In the genomic region with DNA sequence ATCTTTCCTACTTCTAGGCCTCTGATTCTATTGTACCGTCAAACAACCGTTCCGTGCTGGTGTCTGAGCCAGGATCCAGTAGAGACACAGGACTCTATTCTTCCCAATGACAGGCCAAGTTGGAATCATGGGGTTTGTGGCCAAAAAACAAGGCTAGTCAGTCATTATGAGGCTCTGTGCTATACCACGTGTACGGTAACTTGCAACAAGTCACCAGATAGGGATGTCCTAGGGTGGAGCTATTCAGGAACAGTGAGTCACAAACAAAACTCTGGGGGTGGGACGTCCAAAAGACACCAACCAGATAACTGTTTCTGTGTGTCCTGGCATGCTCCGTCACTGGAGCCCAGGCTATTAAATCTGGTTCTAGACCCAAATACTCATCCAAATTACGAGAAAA, we compare ENCODE assay signal across 30 mouse cellular contexts. TPM values are rescaled to one million over a fixed set of nuclear protein-coding genes. Genes with fewer than 3 reads are reported as not detected.
"Had no signal": no experiment of that assay in that cellular context is flagged by ENCODE, and none has a peak within 500 bp of the region (broad histone marks: within the 10 kb centered on the region; RNA-seq: fewer than 3 reads in every experiment).

No protein-coding gene starts in this region.

- H3K27ac ChIP-seq: kidney, postnatal 0 days; limb, embryonic 13.5 days; liver, embryonic 12.5 days; liver, embryonic 15.5 days; midbrain, embryonic 12.5 days had no signal

- ATAC-seq: liver, embryonic 12.5 days; midbrain, embryonic 16.5 days had no signal

- H3K4me3 ChIP-seq: limb, embryonic 10.5 days; limb, embryonic 13.5 days; liver, embryonic 12.5 days; liver, embryonic 15.5 days; midbrain, embryonic 12.5 days had no signal

- H3K9ac ChIP-seq: limb, embryonic 13.5 days; liver, embryonic 12.5 days; liver, embryonic 15.5 days; midbrain, embryonic 12.5 days had no signal

- H3K36me3 ChIP-seq: limb, embryonic 10.5 days; limb, embryonic 13.5 days; liver, embryonic 12.5 days; liver, embryonic 15.5 days; midbrain, embryonic 12.5 days had no signal

- DNase-seq: kidney, adult 2 months; kidney, postnatal 25 days; liver; lung, adult 18-20 months; lung, postnatal 14 days; lung, postnatal 4 days; thymus, adult 18-20 months; thymus, postnatal 36 days had no signal

- H3K9me3 ChIP-seq: limb, embryonic 10.5 days; limb, embryonic 13.5 days; liver, embryonic 12.5 days; liver, embryonic 15.5 days; midbrain, embryonic 12.5 days had no signal

- H3K4me2 ChIP-seq: limb, embryonic 13.5 days; liver, embryonic 12.5 days; liver, embryonic 15.5 days; midbrain, embryonic 12.5 days had no signal

- H3K4me1 ChIP-seq: liver, embryonic 15.5 days had no signal

RNA-seq across cellular contexts. Expression of a gene that starts 34.9 kb away (rescaled TPM):
- total RNA-seq: layer of hippocampus, adult 18-20 months; layer of hippocampus, postnatal 14 days; left cerebral cortex, adult 8-10 months; left cerebral cortex, postnatal 14 days; megakaryocyte progenitor cell, adult 5-6 weeks; megakaryocyte-erythroid progenitor cell, adult 5-6 weeks; monocyte, adult 5-6 weeks had no signal
- polyA plus RNA-seq: kidney, adult 2 months; kidney, embryonic 14.5 days; kidney, postnatal 0 days; limb, embryonic 10.5 days; limb, embryonic 13.5 days; liver, embryonic 12.5 days; liver, embryonic 15.5 days; lung, embryonic 16.5 days; midbrain, embryonic 12.5 days; midbrain, embryonic 16.5 days; neural tube, embryonic 11.5 days; neural tube, embryonic 14.5 days; small intestine, adult 2 months; spleen, adult 2 months; stomach, embryonic 16.5 days; urinary bladder, adult 2 months had no signal
